Mouse (Mus musculus) stomach, embryonic 16.5 days (tissue): ENCODE results near the gene Klhdc1. TPM values are rescaled to one million over a fixed set of nuclear protein-coding genes. Genes with fewer than 3 reads are reported as not detected.

Experiments used
- ATAC-seq: fragments of 200-750 bp; cut with Nextera tagmentation; 2 replicates; pipeline ENCODE4 v1.8.0; 2017; ENCODE audit warnings: moderate number of reproducible peaks, moderate TSS enrichment; ENCODE audit not compliant: insufficient read depth, low FRiP score
- H3K27ac ChIP-seq: fragments of 300-500 bp; sonication (generic); 2 replicates; pipeline ENCODE4 v1.5.1; 2014; ENCODE audit warnings: low read length
- H3K27me3 ChIP-seq: fragments of 300-500 bp; sonication (generic); 2 replicates; pipeline ENCODE4 v1.6.1; 2014; ENCODE audit warnings: low read length, control low read depth, mixed read lengths; ENCODE audit not compliant: control insufficient read depth, insufficient read depth
- H3K36me3 ChIP-seq: fragments of 300-500 bp; sonication (generic); 2 replicates; pipeline ENCODE4 v1.6.1; 2014; ENCODE audit warnings: low read length; ENCODE audit not compliant: control insufficient read depth, insufficient read depth
- H3K4me1 ChIP-seq: fragments of 300-500 bp; sonication (generic); 2 replicates; pipeline ENCODE4 v1.6.1; 2014; ENCODE audit warnings: low read length, control low read depth, mixed read lengths; ENCODE audit not compliant: control insufficient read depth, insufficient read depth
- H3K4me2 ChIP-seq: fragments of 300-500 bp; sonication (generic); 2 replicates; pipeline ENCODE4 v1.6.1; 2014; ENCODE audit warnings: low read depth, low read length, mixed read lengths
- H3K4me3 ChIP-seq: fragments of 300-500 bp; sonication (generic); replicated peaks from 2 replicates; pipeline ENCODE4 v1.5.1; 2014; ENCODE audit warnings: mild to moderate bottlenecking, low read length
- H3K9ac ChIP-seq: fragments of 300-500 bp; sonication (generic); 2 replicates; pipeline ENCODE4 v1.6.1; 2014; ENCODE audit warnings: low read length
- H3K9me3 ChIP-seq: fragments of 300-500 bp; sonication (generic); replicated peaks from 2 replicates; pipeline ENCODE4 v1.6.1; 2016; ENCODE audit warnings: low read length, control low read depth; ENCODE audit not compliant: control insufficient read depth
- WGBS: fragments of 180-500 bp; shearing (Covaris S2); extraction: QIAGEN DNeasy Blood & Tissue Kit; methylation state at CpG from one replicate; pipeline ENCODE4 v1.1.7; 2014; 5-methylcytosine and 5-hydroxymethylcytosine counted together
- polyA plus RNA-seq: library from polyadenylated mRNA; unstranded; fragments of >200 nt; fragmentation: Nextera tagmentation; extraction: Ambion mirVana; gene quantifications from 2 replicates; pipeline ENCODE4 v1.2.1, GENCODE M21; 2015

Gene Klhdc1
- polyA plus RNA-seq, 1 experiment from 2014 or later: 7.2 TPM

- no peaks in the 10 kb centered on the region for H3K36me3 ChIP-seq
- no peak overlapping the region for H3K27ac ChIP-seq
- no peak overlapping the region for H3K4me3 ChIP-seq
- H3K9ac ChIP-seq: no peak overlapping the region
- no peaks in the 10 kb centered on the region for H3K4me1 ChIP-seq
- no peak overlapping the region for H3K4me2 ChIP-seq
- H3K27me3 ChIP-seq: no peaks in the 10 kb centered on the region
- 87% methylated on average over 8 of the region's 8 CpGs for WGBS
- no peaks in the 10 kb centered on the region for H3K9me3 ChIP-seq
- no peak for ATAC-seq
Observed at GRCm38 (mm10) chr12:69287535-69287934, 46.6 kb downstream of the Klhdc1 start.

GRCm38 (mm10) chr12:69288699-69289098 is 47.7 kb downstream of the Klhdc1 start:
- Histone ChIP-seq H3K9me3 (no peaks in the 10 kb centered on the region), H3K27ac (no peak overlapping the region), H3K4me3 (no peak overlapping the region), H3K27me3 (no peaks in the 10 kb centered on the region), H3K4me1 (no peaks in the 10 kb centered on the region), H3K4me2 (no peak overlapping the region), H3K36me3 (no peaks in the 10 kb centered on the region), H3K9ac (no peak overlapping the region)
- 75% methylated on average over 9 of the region's 9 CpGs for WGBS
- ATAC-seq: no peak

GRCm38 (mm10) chr12:69292401-69292800 is 51.4 kb downstream of the Klhdc1 start:
- H3K4me2 ChIP-seq: no peak overlapping the region
- H3K4me1 ChIP-seq: 0 out of 2 replicates have a peak, but pooled peaks cover 3% of the 10 kb centered on the region
- no peaks in the 10 kb centered on the region for H3K27me3 ChIP-seq
- WGBS: 87% methylated on average over 6 of the region's 6 CpGs
- no peaks in the 10 kb centered on the region for H3K9me3 ChIP-seq
- no peaks in the 10 kb centered on the region for H3K36me3 ChIP-seq
- H3K9ac ChIP-seq: no peak overlapping the region
- ATAC-seq: no peak
- H3K27ac ChIP-seq: no peak overlapping the region
- H3K4me3 ChIP-seq: no peak overlapping the region

DNA sequence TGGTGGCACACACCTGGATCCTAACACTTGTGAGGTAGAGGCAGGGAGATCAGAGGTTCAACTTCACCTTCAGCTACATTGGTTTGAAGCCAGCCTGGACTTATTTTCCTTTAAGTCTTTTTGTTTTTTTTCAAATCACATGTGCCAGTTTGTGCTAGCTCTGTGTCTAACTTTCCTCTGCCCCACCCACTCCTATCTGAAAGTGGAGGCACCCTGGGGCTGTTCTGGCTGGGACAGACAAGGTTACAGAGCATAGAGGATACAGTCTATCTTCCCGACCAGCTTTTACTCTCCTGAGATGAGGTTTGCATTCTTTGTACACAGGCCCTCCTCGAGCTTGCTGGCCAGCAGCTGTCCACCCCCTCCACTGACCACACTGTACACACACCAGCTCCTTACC is 52.8 kb downstream of the Klhdc1 start:
- H3K4me1 ChIP-seq: peaks cover 14% of the 10 kb centered on the region
- no peaks in the 10 kb centered on the region for H3K27me3 ChIP-seq
- H3K9me3 ChIP-seq: no peaks in the 10 kb centered on the region
- no peak overlapping the region for H3K4me3 ChIP-seq
- no peak overlapping the region for H3K4me2 ChIP-seq
- WGBS: 46% methylated on average over 2 of the region's 2 CpGs
- H3K36me3 ChIP-seq: no peaks in the 10 kb centered on the region
- H3K27ac ChIP-seq: no peak overlapping the region
- no peak overlapping the region for H3K9ac ChIP-seq
- ATAC-seq: no peak

DNA sequence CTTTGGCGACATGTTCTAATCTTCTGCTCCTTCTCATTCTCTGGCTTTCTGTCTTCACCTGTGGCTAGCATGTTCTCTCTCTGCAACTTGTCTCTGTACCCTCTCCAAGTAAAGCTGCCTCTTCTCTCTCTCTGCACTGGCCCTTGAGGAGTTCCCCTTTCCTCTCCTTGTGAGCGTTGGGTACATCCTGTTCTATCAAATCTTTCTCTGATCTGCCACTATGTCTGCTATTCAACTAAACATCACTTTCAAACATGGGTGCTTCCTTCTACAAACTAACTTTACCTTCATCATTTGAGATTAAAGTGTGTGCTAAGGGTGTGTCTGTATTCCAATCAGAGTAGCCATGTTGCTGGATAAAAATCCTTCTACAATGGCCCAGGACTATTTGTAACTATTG is 54.0 kb downstream of the Klhdc1 start:
- Histone ChIP-seq H3K36me3 (no peaks in the 10 kb centered on the region), H3K27me3 (no peaks in the 10 kb centered on the region), H3K9ac (no peak overlapping the region), H3K9me3 (no peaks in the 10 kb centered on the region), H3K4me1 (peaks cover 21% of the 10 kb centered on the region), H3K27ac (no peak overlapping the region), H3K4me3 (no peak overlapping the region), H3K4me2 (no peak overlapping the region)
- no peak for ATAC-seq
- WGBS: 81% methylated on average over 2 of the region's 2 CpGs

DNA sequence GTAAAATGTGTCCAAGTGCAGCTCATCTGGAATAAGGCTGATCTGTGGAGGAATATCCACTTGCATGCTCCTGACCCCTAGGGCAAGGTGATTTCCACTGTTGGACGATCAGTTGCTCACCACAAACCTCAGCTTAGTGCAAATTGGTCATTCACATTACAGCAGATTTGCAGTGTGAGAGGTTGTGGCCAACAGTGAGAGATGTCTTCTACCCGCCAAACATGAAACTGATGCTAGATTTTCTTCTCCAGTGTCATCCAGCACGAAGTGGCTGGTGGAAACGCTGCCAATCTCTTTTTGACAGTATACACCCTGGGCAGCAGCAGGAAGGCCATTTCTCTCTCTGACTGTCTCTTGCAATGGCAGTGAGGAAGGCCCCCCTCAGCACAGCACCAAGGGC is 54.7 kb downstream of the Klhdc1 start:
- Histone ChIP-seq H3K4me3 (peak overlapping the region; percentile 82), H3K9ac (peak overlapping the region; percentile 92), H3K27me3 (no peaks in the 10 kb centered on the region), H3K36me3 (no peaks in the 10 kb centered on the region), H3K9me3 (no peaks in the 10 kb centered on the region), H3K4me1 (peaks cover 21% of the 10 kb centered on the region), H3K4me2 (peak overlapping the region; percentile 81), H3K27ac (no peak overlapping the region)
- ATAC-seq: no peak
- WGBS: 79% methylated on average over 4 of the region's 4 CpGs

- peak within 1 kb of the TSS; percentile 94 for H3K27ac ChIP-seq
- peaks cover 21% of the 10 kb centered on the region for H3K4me1 ChIP-seq
- H3K27me3 ChIP-seq: no peaks in the 10 kb centered on the region
- peak within 1 kb of the TSS; percentile 82 for H3K4me3 ChIP-seq
- H3K9ac ChIP-seq: peak within 1 kb of the TSS; percentile 92
- H3K36me3 ChIP-seq: no peaks in the 10 kb centered on the region
- H3K9me3 ChIP-seq: no peaks in the 10 kb centered on the region
- H3K4me2 ChIP-seq: peak within 1 kb of the TSS; percentile 81
- under 1% methylated on average over 89 of the region's 98 CpGs for WGBS
- ATAC-seq: peak; percentile 95
Observed at GRCm38 (mm10) chr12:69296511-69297410, 55.8 kb downstream of the Klhdc1 start, which contains the start of gene Klhdc2. Gene Klhdc2 (plus strand): TSS chr12:69296681.

- WGBS: 14% methylated on average over 20 of the region's 20 CpGs
- no peaks in the 10 kb centered on the region for H3K9me3 ChIP-seq
- H3K27ac ChIP-seq: peak overlapping the region; percentile 94
- peak overlapping the region; percentile 82 for H3K4me3 ChIP-seq
- ATAC-seq: no peak
- no peaks in the 10 kb centered on the region for H3K27me3 ChIP-seq
- peak overlapping the region; percentile 81 for H3K4me2 ChIP-seq
- peaks cover 6% of the 10 kb centered on the region; the same call in 1 of the 2 replicates for H3K36me3 ChIP-seq
- H3K9ac ChIP-seq: peak overlapping the region; percentile 92
- H3K4me1 ChIP-seq: peaks cover 21% of the 10 kb centered on the region
Observed at GRCm38 (mm10) chr12:69297411-69298150, 56.6 kb downstream of the Klhdc1 start.

- H3K4me2 ChIP-seq: peak overlapping the region; percentile 81; the same call in 1 of the 2 replicates
- no peak overlapping the region for H3K27ac ChIP-seq
- no peak overlapping the region for H3K4me3 ChIP-seq
Observed at GRCm38 (mm10) chr12:69298281-69298680, 57.3 kb downstream of the Klhdc1 start.

More at GRCm38 (mm10) chr12:69298281-69298680, 57.3 kb downstream of the Klhdc1 start:
- WGBS: 89% methylated on average over 4 of the region's 4 CpGs
- H3K4me1 ChIP-seq: peaks cover 21% of the 10 kb centered on the region
- no peaks in the 10 kb centered on the region for H3K9me3 ChIP-seq
- peaks cover 10% of the 10 kb centered on the region; the same call in 1 of the 2 replicates for H3K36me3 ChIP-seq
- ATAC-seq: no peak
- no peak overlapping the region; the same call in 1 of the 2 replicates for H3K9ac ChIP-seq
- no peaks in the 10 kb centered on the region for H3K27me3 ChIP-seq
